Mouse (Mus musculus) telencephalon, adult 2 months (tissue): ENCODE measurements around the gene Cd300lb.
"Not testable (repeated sequence)": the region's sequence is repeated elsewhere in the genome, so short reads cannot be mapped to it uniquely, and the experiment has no call there.

Experiments
- DNase-seq: peaks from one replicate; pipeline ENCODE4 v3.0.0-alpha.2; 2011; ENCODE audit warnings: low read depth, low spot score

The Cd300lb gene

GRCm38 (mm10) chr11:114934144-114934543, at the start of gene Cd300lb:
TSS of gene Cd300lb (minus strand) at chr11:114934386.
- no peak for DNase-seq

- peak; percentile 18 for DNase-seq
Measured at GRCm38 (mm10) chr11:114981866-114982265, 47.7 kb upstream of the Cd300lb start.

GRCm38 (mm10) chr11:114972726-114973125, 38.5 kb upstream of the Cd300lb start:
- no peak for DNase-seq

GRCm38 (mm10) chr11:114968752-114969207, 34.6 kb upstream of the Cd300lb start, which contains the start of gene Cd300c:
TSS of gene Cd300c (minus strand) at chr11:114969157.
- DNase-seq, result peak; percentile 17

GRCm38 (mm10) chr11:114965182-114965828, 31.1 kb upstream of the Cd300lb start:
- peak; percentile 9 for DNase-seq

- DNase-seq, result no peak
Measured at GRCm38 (mm10) chr11:114960369-114960768, 26.2 kb upstream of the Cd300lb start.

GRCm38 (mm10) chr11:114933591-114933990, 595 bp downstream of the Cd300lb start:
- no peak for DNase-seq

GRCm38 (mm10) chr11:114931041-114931440, 3.1 kb downstream of the Cd300lb start:
- DNase-seq, result no peak

- DNase-seq, result no peak
Measured at GRCm38 (mm10) chr11:114929581-114929980, 4.6 kb downstream of the Cd300lb start.

GRCm38 (mm10) chr11:114923961-114924360, 10.2 kb downstream of the Cd300lb start:
- DNase-seq, result no peak

- DNase-seq, result peak; percentile 78
Measured at GRCm38 (mm10) chr11:114922439-114922838, 11.7 kb downstream of the Cd300lb start.

GRCm38 (mm10) chr11:114917120-114917519, 17.1 kb downstream of the Cd300lb start:
- no peak for DNase-seq

- DNase-seq, result no peak
Measured at GRCm38 (mm10) chr11:114914978-114915377, 19.2 kb downstream of the Cd300lb start.

- DNase-seq, result peak; percentile 45
Measured at GRCm38 (mm10) chr11:114912847-114913246, 21.3 kb downstream of the Cd300lb start.

GRCm38 (mm10) chr11:114909538-114909937, 24.6 kb downstream of the Cd300lb start:
- not testable (repeated sequence) for DNase-seq

- DNase-seq, result no peak
Measured at GRCm38 (mm10) chr11:114908086-114908485, 26.1 kb downstream of the Cd300lb start.

GRCm38 (mm10) chr11:114907567-114907966, 26.6 kb downstream of the Cd300lb start:
- no peak for DNase-seq

GRCm38 (mm10) chr11:114903224-114903623, 31.0 kb downstream of the Cd300lb start:
- no peak for DNase-seq

GRCm38 (mm10) chr11:114898026-114898425, 36.2 kb downstream of the Cd300lb start:
- DNase-seq, result no peak

- DNase-seq, result no peak
Measured at GRCm38 (mm10) chr11:114896085-114896484, 38.1 kb downstream of the Cd300lb start.

- no peak for DNase-seq
Measured at GRCm38 (mm10) chr11:114890542-114890941, 43.6 kb downstream of the Cd300lb start.

GRCm38 (mm10) chr11:114889991-114890518, 44.1 kb downstream of the Cd300lb start, which contains the start of gene Cd300a:
TSS of gene Cd300a (plus strand) at chr11:114890041.
- DNase-seq, result no peak
